ENCODE assay signal across 8 mouse cellular contexts in genomic region chr19:32136888-32137625, GRCm38 (mm10). TPM values are rescaled to one million over a fixed set of nuclear protein-coding genes. Genes with fewer than 3 reads are reported as not detected.
DNase-seq lines count a peak whose midpoint lies in the region; ATAC-seq and TF ChIP-seq lines count a peak whose summit lies in the region.

No protein-coding gene starts in this region.

- no peak for TF ChIP-seq EP300 in liver, postnatal 0 days (IDR thresholded peaks at IDR 0.05; ENCODE audit: low read depth)

- DNase-seq in adrenal gland, adult 8-10 months = peak; percentile 15
- no peak for DNase-seq in adrenal gland, postnatal 4 days (ENCODE audit: low spot score in 2 of 2)
- DNase-seq in liver, postnatal 0 days = no peak
- DNase-seq in liver = no peak
- DNase-seq in right cerebral cortex, postnatal 36 days (ENCODE audit: low spot score in 2 of 2) = peak; percentile 14 to 22
- DNase-seq in thymus, postnatal 14 days = no peak

- H3K4me3 ChIP-seq in liver, postnatal 0 days (ENCODE audit: low read depth, low read length) = no peak overlapping the region
- no peak overlapping the region for H3K4me3 ChIP-seq in heart, embryonic 12.5 days

- no peaks in the 10 kb centered on the region for H3K9me3 ChIP-seq in liver, postnatal 0 days (ENCODE audit: low read length)
- H3K9me3 ChIP-seq in heart, embryonic 12.5 days (replicated peaks) = no peaks in the 10 kb centered on the region

- peak; percentile 48 for ATAC-seq in liver, postnatal 0 days
- peak; percentile 86 for ATAC-seq in heart, embryonic 12.5 days (ENCODE audit: insufficient number of reproducible peaks, low FRiP score)
- ATAC-seq in CD4-positive, CD25-positive, alpha-beta regulatory T cell, adult 4 months = no peak

- peaks cover 12% of the 10 kb centered on the region for H3K36me3 ChIP-seq in liver, postnatal 0 days (replicated peaks; ENCODE audit: insufficient read depth, low read length)
- peaks cover 4% of the 10 kb centered on the region; the same call in 1 of the 2 replicates for H3K36me3 ChIP-seq in heart, embryonic 12.5 days

- WGBS in liver, postnatal 0 days (ENCODE audit: insufficient replicate concordance) = 76% methylated on average over 4 of the region's 4 CpGs
- WGBS in heart, embryonic 12.5 days = 32% methylated on average over 4 of the region's 4 CpGs

- H3K4me2 ChIP-seq in liver, postnatal 0 days (ENCODE audit: low read depth, low read length) = no peak overlapping the region
- no peak overlapping the region for H3K4me2 ChIP-seq in heart, embryonic 12.5 days

- no peak overlapping the region for H3K9ac ChIP-seq in liver, postnatal 0 days (replicated peaks)
- no peak overlapping the region for H3K9ac ChIP-seq in heart, embryonic 12.5 days

- no peaks in the 10 kb centered on the region for H3K27me3 ChIP-seq in liver, postnatal 0 days (ENCODE audit: insufficient read depth, low read length)
- no peaks in the 10 kb centered on the region for H3K27me3 ChIP-seq in heart, embryonic 12.5 days (replicated peaks)

- TF ChIP-seq CTCF in liver, postnatal 0 days (IDR thresholded peaks at IDR 0.05; ENCODE audit: low read depth) = no peak

- peaks cover 5% of the 10 kb centered on the region for H3K4me1 ChIP-seq in liver, postnatal 0 days (ENCODE audit: insufficient read depth)
- peaks cover 37% of the 10 kb centered on the region for H3K4me1 ChIP-seq in heart, embryonic 12.5 days (replicated peaks)

- no peak overlapping the region for H3K27ac ChIP-seq in liver, postnatal 0 days (ENCODE audit: low read depth)
- H3K27ac ChIP-seq in heart, embryonic 12.5 days (ENCODE audit: poor library complexity, severe bottlenecking) = no peak overlapping the region

RNA-seq across cellular contexts. Expression of gene Asah2, which starts 29.0 kb away (rescaled TPM):
- total RNA-seq in adrenal gland, adult 8-10 months (2022) = 10 to 100 TPM; 27.8 to 40.4 (median 33.7) TPM
- total RNA-seq in adrenal gland, postnatal 4 days (2021) = 10 to 100 TPM; 22.7 to 23.2 TPM
- polyA plus RNA-seq in liver, postnatal 0 days (2015; fragmentation: Nextera tagmentation; extraction: Ambion mirVana) = 0.65 and 0.72 TPM in 2 replicates
- 2.6 and 3.1 TPM in 2 replicates for polyA plus RNA-seq in heart, embryonic 12.5 days (2016; fragmentation: Nextera tagmentation; extraction: Ambion mirVana)
- polyA plus RNA-seq in CD4-positive, CD25-positive, alpha-beta regulatory T cell, adult 4 months (2017; shearing (Covaris generic)) = 1 to 10 TPM; 1.6 to 2.1 TPM

Comparison
In these comparisons a context has a peak if more than half of its experiments do, and no peak if none do; other contexts are left out.
1. DNase-seq: peak in adrenal gland, adult 8-10 months (single experiment) and right cerebral cortex, postnatal 36 days (2 of 2); none in adrenal gland, postnatal 4 days (0 of 2), liver, postnatal 0 days (single experiment), liver (single experiment) and thymus, postnatal 14 days (single experiment).